Mouse (Mus musculus) liver, adult 2 months (tissue): ENCODE results near the gene Kank2.

ENCODE experiments used
- CTCF ChIP-seq: fragments of 200-500 bp; IDR thresholded peaks from 2 replicates; pipeline ENCODE4 v1.5.1; 2011; ENCODE audit warnings: low read depth, low read length, control low read depth
- POLR2A ChIP-seq: fragments of 200-500 bp; IDR thresholded peaks from 2 replicates; pipeline ENCODE4 v1.6.1; 2011; ENCODE audit warnings: low read length, control low read depth; ENCODE audit not compliant: insufficient read depth; ENCODE audit errors: extremely low read depth

- TF ChIP-seq CTCF (no peak), POLR2A (no peak)
These were observed 20.0 kb upstream of the Kank2 start for GRCm38 (mm10) chr9:21818561-21818960.
